Mouse (Mus musculus): Measurements from ENCODE around the gene Slc22a27. TPM values are rescaled to one million over a fixed set of nuclear protein-coding genes. Genes with fewer than 3 reads are reported as not detected.
"Not testable (repeated sequence)": the region's sequence is repeated elsewhere in the genome, so short reads cannot be mapped to it uniquely, and the experiment has no call there.

The Slc22a27 gene
- not detected in 2 replicates for polyA plus RNA-seq (2012; ENCODE audit: insufficient read depth, insufficient read length, missing spikeins)

GRCm38 (mm10) chr19:7965927-7966326 lies at the start of gene Slc22a27:
Slc22a27 (minus strand) TSS chr19:7966027.
- not testable (repeated sequence) for H3K4me1 ChIP-seq (ENCODE audit: control insufficient read depth, insufficient read depth, insufficient read length, low read length); H3K4me3 ChIP-seq (ENCODE audit: insufficient read depth, low read depth, low read length); H3K27ac ChIP-seq (replicated peaks; ENCODE audit: low read depth, low read length)

- H3K4me3 ChIP-seq (ENCODE audit: insufficient read depth, low read depth, low read length); H3K27ac ChIP-seq (replicated peaks; ENCODE audit: low read depth, low read length); H3K4me1 ChIP-seq (ENCODE audit: control insufficient read depth, insufficient read depth, insufficient read length, low read length): not testable (repeated sequence)
Measured at GRCm38 (mm10) chr19:8011596-8011995, 45.8 kb upstream of the Slc22a27 start.

GRCm38 (mm10) chr19:8009086-8009485 lies 43.3 kb upstream of the Slc22a27 start:
- not testable (repeated sequence) for H3K4me3 ChIP-seq (ENCODE audit: insufficient read depth, low read depth, low read length); H3K4me1 ChIP-seq (ENCODE audit: control insufficient read depth, insufficient read depth, insufficient read length, low read length); H3K27ac ChIP-seq (replicated peaks; ENCODE audit: low read depth, low read length)

- Histone ChIP-seq H3K4me1 (ENCODE audit: control insufficient read depth, insufficient read depth, insufficient read length, low read length) (no peaks in the 10 kb centered on the region), H3K27ac (replicated peaks; ENCODE audit: low read depth, low read length) (no peak overlapping the region), H3K4me3 (ENCODE audit: insufficient read depth, low read depth, low read length) (no peak overlapping the region)
Measured at GRCm38 (mm10) chr19:7968703-7969102, 2.9 kb upstream of the Slc22a27 start.

- not testable (repeated sequence) for H3K27ac ChIP-seq (replicated peaks; ENCODE audit: low read depth, low read length); H3K4me3 ChIP-seq (ENCODE audit: insufficient read depth, low read depth, low read length); H3K4me1 ChIP-seq (ENCODE audit: control insufficient read depth, insufficient read depth, insufficient read length, low read length)
Measured at GRCm38 (mm10) chr19:7966550-7966949, 723 bp upstream of the Slc22a27 start.

- not testable (repeated sequence) for H3K4me1 ChIP-seq (ENCODE audit: control insufficient read depth, insufficient read depth, insufficient read length, low read length); H3K4me3 ChIP-seq (ENCODE audit: insufficient read depth, low read depth, low read length); H3K27ac ChIP-seq (replicated peaks; ENCODE audit: low read depth, low read length)
Measured at GRCm38 (mm10) chr19:7939391-7939790, 26.4 kb downstream of the Slc22a27 start.

GRCm38 (mm10) chr19:7876626-7877025 lies 89.2 kb downstream of the Slc22a27 start:
- Histone ChIP-seq H3K4me3 (ENCODE audit: insufficient read depth, low read depth, low read length) (no peak overlapping the region), H3K4me1 (ENCODE audit: control insufficient read depth, insufficient read depth, insufficient read length, low read length) (no peaks in the 10 kb centered on the region), H3K27ac (replicated peaks; ENCODE audit: low read depth, low read length) (no peak overlapping the region)

GRCm38 (mm10) chr19:7829851-7830250 lies 136.0 kb downstream of the Slc22a27 start:
- H3K4me3 ChIP-seq (ENCODE audit: insufficient read depth, low read depth, low read length) = no peak overlapping the region
- H3K4me1 ChIP-seq (ENCODE audit: control insufficient read depth, insufficient read depth, insufficient read length, low read length) = no peaks in the 10 kb centered on the region
- H3K27ac ChIP-seq (replicated peaks; ENCODE audit: low read depth, low read length) = no peak overlapping the region

Other genes starting within 250 kb of the Slc22a27 start
- gene Slc22a26, start 163.4 kb downstream of the Slc22a27 start, polyA plus RNA-seq (2012; ENCODE audit: insufficient read depth, insufficient read length, missing spikeins) = not detected in 2 replicates
- not detected in 2 replicates for gene Slc22a28, start 166.0 kb upstream of the Slc22a27 start, polyA plus RNA-seq (2012; ENCODE audit: insufficient read depth, insufficient read length, missing spikeins)